Mouse (Mus musculus): Measurements from ENCODE around the gene Isy1. TPM values are rescaled to one million over a fixed set of nuclear protein-coding genes. Genes with fewer than 3 reads are reported as not detected.

The Isy1 gene
- polyA plus RNA-seq, 1 experiment, result 21.1 TPM

- Histone ChIP-seq H3K79me2 (ENCODE audit: control insufficient read depth, insufficient read depth) (no peaks in the 10 kb centered on the region), H3K4me3 (no peak overlapping the region), H3ac (ENCODE audit: control insufficient read depth, insufficient read length) (no peak overlapping the region), H3K4me2 (ENCODE audit: low read depth) (no peak overlapping the region), H3K36me3 (ENCODE audit: control insufficient read depth, insufficient read depth) (no peaks in the 10 kb centered on the region), H3K27me3 (ENCODE audit: control insufficient read depth, insufficient read depth, insufficient read length) (no peaks in the 10 kb centered on the region)
- TF ChIP-seq TCF12 (IDR thresholded peaks at IDR 0.05; ENCODE audit: insufficient read depth, poor library complexity, severe bottlenecking) (peak; percentile 57), MYOG (IDR thresholded peaks at IDR 0.05; ENCODE audit: control insufficient read depth in 1 of 3, insufficient read depth in 1 of 3, insufficient read length in 2 of 3, low read depth in 2 of 3) (peak; percentile 68 to 89 (median 78)), E2F4 (IDR thresholded peaks at IDR 0.05; ENCODE audit: insufficient read depth) (no peak), MYOD1 (IDR thresholded peaks at IDR 0.05; ENCODE audit: control insufficient read depth in 1 of 3, insufficient read length in 2 of 3, low read depth in 2 of 3) (peak; percentile 84 to 88 (median 88))
Observed at GRCm38 (mm10) chr6:87788896-87789587, 49.6 kb downstream of the Isy1 start.

GRCm38 (mm10) chr6:87788266-87788895, 50.2 kb downstream of the Isy1 start:
- H3ac ChIP-seq (ENCODE audit: control insufficient read depth, insufficient read length), result no peak overlapping the region
- no peaks in the 10 kb centered on the region for H3K36me3 ChIP-seq (ENCODE audit: control insufficient read depth, insufficient read depth)
- no peaks in the 10 kb centered on the region for H3K27me3 ChIP-seq (ENCODE audit: control insufficient read depth, insufficient read depth, insufficient read length)
- TF ChIP-seq TCF12 (IDR thresholded peaks at IDR 0.05; ENCODE audit: insufficient read depth, poor library complexity, severe bottlenecking) (no peak), SRF (IDR thresholded peaks at IDR 0.05; ENCODE audit: control insufficient read depth, insufficient read length, low read depth) (no peak)
- no peak overlapping the region for H3K4me2 ChIP-seq (ENCODE audit: low read depth)
- H3K4me3 ChIP-seq, result no peak overlapping the region
- no peaks in the 10 kb centered on the region for H3K79me2 ChIP-seq (ENCODE audit: control insufficient read depth, insufficient read depth)

GRCm38 (mm10) chr6:87787108-87787890, 51.3 kb downstream of the Isy1 start:
- TF ChIP-seq POLR2AphosphoS2 (IDR thresholded peaks at IDR 0.05; ENCODE audit: insufficient read length, low read depth) (peak; percentile 9), TCF12 (IDR thresholded peaks at IDR 0.05; ENCODE audit: insufficient read depth, poor library complexity, severe bottlenecking) (no peak), MYOG (IDR thresholded peaks at IDR 0.05; ENCODE audit: control insufficient read depth in 1 of 3, insufficient read depth in 1 of 3, insufficient read length in 2 of 3, low read depth in 2 of 3) (no peak), MYOD1 (IDR thresholded peaks at IDR 0.05; ENCODE audit: control insufficient read depth in 1 of 3, insufficient read length in 2 of 3, low read depth in 2 of 3) (no peak), POLR2A (IDR thresholded peaks at IDR 0.05; ENCODE audit: insufficient read length, low read depth) (no peak), CEBPB (IDR thresholded peaks at IDR 0.05; ENCODE audit: insufficient read depth, poor library complexity, severe bottlenecking) (no peak), USF1 (IDR thresholded peaks at IDR 0.05; ENCODE audit: low read depth) (no peak), SRF (IDR thresholded peaks at IDR 0.05; ENCODE audit: control insufficient read depth, insufficient read length, low read depth) (no peak), REST (IDR thresholded peaks at IDR 0.05; ENCODE audit: insufficient read depth, insufficient read length) (no peak)
- no peaks in the 10 kb centered on the region for H3K27me3 ChIP-seq (ENCODE audit: control insufficient read depth, insufficient read depth, insufficient read length)
- H3ac ChIP-seq (ENCODE audit: control insufficient read depth, insufficient read length), result no peak overlapping the region
- no peak overlapping the region for H3K4me2 ChIP-seq (ENCODE audit: low read depth)
- no peaks in the 10 kb centered on the region for H3K36me3 ChIP-seq (ENCODE audit: control insufficient read depth, insufficient read depth)
- H3K79me2 ChIP-seq (ENCODE audit: control insufficient read depth, insufficient read depth), result no peaks in the 10 kb centered on the region
- H3K4me3 ChIP-seq, result no peak overlapping the region

- H3K79me2 ChIP-seq (ENCODE audit: control insufficient read depth, insufficient read depth), result no peaks in the 10 kb centered on the region
- peak overlapping the region; percentile 6 for H3K4me2 ChIP-seq (ENCODE audit: low read depth)
- H3ac ChIP-seq (ENCODE audit: control insufficient read depth, insufficient read length), result no peak overlapping the region
- H3K27me3 ChIP-seq (ENCODE audit: control insufficient read depth, insufficient read depth, insufficient read length), result no peaks in the 10 kb centered on the region
- no peak for TF ChIP-seq TCF3 (IDR thresholded peaks at IDR 0.05; ENCODE audit: insufficient read length, low read depth)
- no peak for TF ChIP-seq POLR2A (IDR thresholded peaks at IDR 0.05; ENCODE audit: insufficient read length, low read depth)
- TF ChIP-seq REST (IDR thresholded peaks at IDR 0.05; ENCODE audit: insufficient read depth, insufficient read length), result no peak
- TF ChIP-seq MYOD1 (IDR thresholded peaks at IDR 0.05; ENCODE audit: control insufficient read depth in 1 of 3, insufficient read length in 2 of 3, low read depth in 2 of 3), result no peak
- TF ChIP-seq MYOG (IDR thresholded peaks at IDR 0.05; ENCODE audit: control insufficient read depth in 1 of 3, insufficient read depth in 1 of 3, insufficient read length in 2 of 3, low read depth in 2 of 3), result no peak
- no peak for TF ChIP-seq SRF (IDR thresholded peaks at IDR 0.05; ENCODE audit: control insufficient read depth, insufficient read length, low read depth)
- TF ChIP-seq MAX (IDR thresholded peaks at IDR 0.05; ENCODE audit: low read depth), result no peak
- no peak for TF ChIP-seq CEBPB (IDR thresholded peaks at IDR 0.05; ENCODE audit: insufficient read depth, poor library complexity, severe bottlenecking)
- TF ChIP-seq POLR2AphosphoS2 (IDR thresholded peaks at IDR 0.05; ENCODE audit: insufficient read length, low read depth), result no peak
- TF ChIP-seq USF1 (IDR thresholded peaks at IDR 0.05; ENCODE audit: low read depth), result no peak
- TF ChIP-seq TCF12 (IDR thresholded peaks at IDR 0.05; ENCODE audit: insufficient read depth, poor library complexity, severe bottlenecking), result no peak
- TF ChIP-seq E2F4 (IDR thresholded peaks at IDR 0.05; ENCODE audit: insufficient read depth), result no peak
- H3K4me3 ChIP-seq, result no peak overlapping the region
- H3K36me3 ChIP-seq (ENCODE audit: control insufficient read depth, insufficient read depth), result no peaks in the 10 kb centered on the region
Observed at GRCm38 (mm10) chr6:87786621-87787020, 52.0 kb downstream of the Isy1 start.
